Mouse (Mus musculus): Measurements from ENCODE around the gene Wnt7a.

DNA sequence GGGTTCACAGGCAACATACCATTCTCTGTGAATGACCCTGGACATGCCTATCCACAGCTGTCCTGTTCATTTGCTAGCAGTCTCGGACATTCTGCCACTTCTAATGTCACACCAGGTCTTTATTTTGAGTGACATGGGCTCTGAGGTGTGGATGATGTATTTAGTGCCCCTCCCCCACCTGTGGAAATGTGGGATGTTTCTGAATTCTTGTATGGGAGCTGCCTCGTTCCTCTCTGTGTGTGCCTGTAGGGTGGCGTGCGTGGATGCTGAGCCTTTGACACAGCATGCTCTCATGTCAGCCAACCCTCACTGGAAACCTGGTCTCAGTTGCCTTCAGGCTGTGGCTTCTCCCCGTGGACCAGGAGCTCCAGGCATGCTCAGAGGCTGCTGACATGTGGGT is 66.1 kb downstream of the Wnt7a start:
- TF ChIP-seq CTCF (IDR thresholded peaks at IDR 0.05; ENCODE audit: control insufficient read depth, insufficient read depth, low read length), result no peak
- no peak for TF ChIP-seq POLR2A (IDR thresholded peaks at IDR 0.05; ENCODE audit: borderline replicate concordance, control insufficient read depth, low read depth, low read length)
